Mouse (Mus musculus) ovary, postnatal 10 days (tissue): ENCODE measurements at regions not wholly inside any gene's neighbourhood (a gene's known extent, or its start where the extent isn't known, plus 50 kb on each side); places are given as distances from the start of the nearest gene placed in this dataset.

Experiments
- DNase-seq: peaks from one replicate; pipeline ENCODE4 v3.0.0; 2022; ENCODE audit warnings: low spot score

GRCm38 (mm10) chr10:110650851-110651250 is 94.4 kb upstream of the E2f7 start:
- no peak for DNase-seq

GRCm38 (mm10) chr10:110654070-110654469 is 91.2 kb upstream of the E2f7 start:
- no peak for DNase-seq

GRCm38 (mm10) chr10:110658153-110658695 is 87.0 kb upstream of the E2f7 start:
- no peak for DNase-seq

GRCm38 (mm10) chr10:110676503-110676902 is 68.7 kb upstream of the E2f7 start:
- DNase-seq = peak; percentile 2
